Mouse (Mus musculus) MEL (cell line): ENCODE data around the gene Tsc22d4. TPM values are rescaled to one million over a fixed set of nuclear protein-coding genes. Genes with fewer than 3 reads are reported as not detected.

ENCODE experiments used
- DNase-seq: peaks from one replicate; pipeline ENCODE4 v3.0.0; 2011; ENCODE audit warnings: low read depth, low spot score
- H3K27ac ChIP-seq: 2 replicates; pipeline ENCODE4 v1.5.1; 2012; ENCODE audit warnings: low read depth, mild to moderate bottlenecking, control low read depth, low read length, moderate library complexity; ENCODE audit not compliant: control insufficient read depth
- H3K27me3 ChIP-seq, 2 experiments: fragments of 150-350 bp in 1 of 2; sonication (generic) in 1 of 2; 2 replicates each; pipeline ENCODE4 v1.6.1; 2012; ENCODE audit warnings: low read length in 2 of 2, mild to moderate bottlenecking in 2 of 2, improper control_type of control experiment in 1 of 2, moderate library complexity in 1 of 2; ENCODE audit not compliant: insufficient read depth in 2 of 2, control insufficient read depth in 1 of 2
- H3K36me3 ChIP-seq, 2 experiments: 2 replicates each; pipeline ENCODE4 v1.6.1; 2012 to 2014; ENCODE audit warnings: low read length in 2 of 2, improper control_type of control experiment in 1 of 2, inconsistent platforms in 1 of 2, mild to moderate bottlenecking in 1 of 2; ENCODE audit not compliant: insufficient read depth in 2 of 2, control insufficient read depth in 1 of 2
- H3K4me1 ChIP-seq, 2 experiments: fragments of 150-350 bp in 1 of 2; sonication (generic) in 1 of 2; 2 replicates each; pipeline ENCODE4 v1.6.1; 2012; ENCODE audit warnings: low read length in 2 of 2, improper control_type of control experiment in 1 of 2, mild to moderate bottlenecking in 1 of 2; ENCODE audit not compliant: insufficient read depth in 2 of 2, control insufficient read depth in 1 of 2
- H3K4me3 ChIP-seq, 2 experiments: fragments of 150-350 bp in 1 of 2; sonication (generic) in 1 of 2; 2 replicates each; pipeline ENCODE4 v1.5.1; 2012; ENCODE audit warnings: low read depth in 2 of 2, low read length in 2 of 2, mild to moderate bottlenecking in 2 of 2, moderate library complexity in 2 of 2, control low read depth in 1 of 2, improper control_type of control experiment in 1 of 2; ENCODE audit not compliant: control insufficient read depth in 1 of 2, insufficient read depth in 1 of 2
- H3K79me2 ChIP-seq: 2 replicates; pipeline ENCODE4 v1.6.1; 2012; ENCODE audit warnings: mild to moderate bottlenecking, low read length, moderate library complexity; ENCODE audit not compliant: control insufficient read depth, poor library complexity, insufficient read depth
- H3K9ac ChIP-seq: 2 replicates; pipeline ENCODE4 v1.6.1; 2012; ENCODE audit warnings: low read depth, mild to moderate bottlenecking, control low read depth, low read length, moderate library complexity; ENCODE audit not compliant: control insufficient read depth, poor library complexity, severe bottlenecking
- H3K9me3 ChIP-seq: fragments of 150-350 bp; sonication (generic); replicated peaks from 2 replicates; pipeline ENCODE4 v1.6.1; 2012; ENCODE audit warnings: mild to moderate bottlenecking, low read length, improper control_type of control experiment, moderate library complexity; ENCODE audit not compliant: insufficient read depth
- BHLHE40 ChIP-seq: IDR thresholded peaks from 2 replicates; pipeline ENCODE4 v1.6.1; 2012; ENCODE audit warnings: low read depth, mild to moderate bottlenecking, inconsistent platforms, low read length, improper control_type of control experiment, borderline replicate concordance
- CHD1 ChIP-seq: IDR thresholded peaks from 2 replicates; pipeline ENCODE4 v1.6.1; 2012; ENCODE audit warnings: low read depth, mild to moderate bottlenecking, inconsistent platforms, low read length, improper control_type of control experiment
- CTCF ChIP-seq, 3 experiments: IDR thresholded peaks in 2 of 3; conservative IDR thresholded peaks in 1 of 3; 2 replicates each; pipeline ENCODE4 v1.5.1; 2011 to 2012; ENCODE audit warnings: low read length in 3 of 3, low read depth in 2 of 3, mild to moderate bottlenecking in 2 of 3, improper control_type of control experiment in 1 of 3, inconsistent platforms in 1 of 3, mixed read lengths in 1 of 3, moderate library complexity in 1 of 3; ENCODE audit not compliant: control insufficient read depth in 1 of 3, insufficient read depth in 1 of 3, poor library complexity in 1 of 3, severe bottlenecking in 1 of 3
- E2F4 ChIP-seq: IDR thresholded peaks from 2 replicates; pipeline ENCODE4 v1.6.1; 2011; ENCODE audit warnings: low read depth, low read length, improper control_type of control experiment, borderline replicate concordance
- ELF1 ChIP-seq: IDR thresholded peaks from 2 replicates; pipeline ENCODE4 v1.6.1; 2014; ENCODE audit warnings: low read depth, mild to moderate bottlenecking, inconsistent platforms, low read length, improper control_type of control experiment, moderate library complexity
- EP300 ChIP-seq, 2 experiments: IDR thresholded peaks; 2 replicates each; pipeline ENCODE4 v1.6.1; 2011; ENCODE audit warnings: improper control_type of control experiment in 2 of 2, low read length in 2 of 2, low read depth in 1 of 2, mild to moderate bottlenecking in 1 of 2
- ETS1 ChIP-seq: IDR thresholded peaks from 2 replicates; pipeline ENCODE4 v1.6.1; 2012; ENCODE audit warnings: low read depth, mild to moderate bottlenecking, inconsistent platforms, low read length, improper control_type of control experiment, moderate library complexity
- GABPA ChIP-seq: IDR thresholded peaks from 2 replicates; pipeline ENCODE4 v1.6.1; 2012; ENCODE audit warnings: low read depth, mild to moderate bottlenecking, inconsistent platforms, low read length, improper control_type of control experiment, moderate library complexity
- GATA1 ChIP-seq: IDR thresholded peaks from 2 replicates; pipeline ENCODE4 v1.6.1; 2011; ENCODE audit warnings: low read depth, low read length, improper control_type of control experiment
- HCFC1 ChIP-seq: IDR thresholded peaks from 2 replicates; pipeline ENCODE4 v1.6.1; 2012; ENCODE audit warnings: low read depth, mild to moderate bottlenecking, inconsistent platforms, low read length, improper control_type of control experiment, moderate library complexity
- MAX ChIP-seq: IDR thresholded peaks from 2 replicates; pipeline ENCODE4 v1.6.1; 2011; ENCODE audit warnings: low read length, improper control_type of control experiment
- MAZ ChIP-seq: IDR thresholded peaks from 2 replicates; pipeline ENCODE4 v1.6.1; 2012; ENCODE audit warnings: low read depth, mild to moderate bottlenecking, inconsistent platforms, low read length, improper control_type of control experiment
- MEF2A ChIP-seq: IDR thresholded peaks from 2 replicates; pipeline ENCODE4 v1.6.1; 2014; ENCODE audit warnings: low read depth, mild to moderate bottlenecking, inconsistent platforms, low read length, improper control_type of control experiment; ENCODE audit not compliant: poor library complexity, insufficient replicate concordance, severe bottlenecking; ENCODE audit errors: extremely low read depth
- MXI1 ChIP-seq: IDR thresholded peaks from 2 replicates; pipeline ENCODE4 v1.6.1; 2011; ENCODE audit warnings: mild to moderate bottlenecking, low read depth, low read length, improper control_type of control experiment
- MYB ChIP-seq: IDR thresholded peaks from 2 replicates; pipeline ENCODE4 v1.6.1; 2011; ENCODE audit warnings: mild to moderate bottlenecking, low read depth, low read length, improper control_type of control experiment
- MYC ChIP-seq: IDR thresholded peaks from 2 replicates; pipeline ENCODE4 v1.6.1; 2011; ENCODE audit warnings: low read depth, mild to moderate bottlenecking, low read length, improper control_type of control experiment, moderate library complexity
- POLR2A ChIP-seq, 2 experiments: IDR thresholded peaks; 2 replicates each; pipeline ENCODE4 v1.6.1; 2011 to 2012; ENCODE audit warnings: low read length in 2 of 2, mild to moderate bottlenecking in 2 of 2, control low read depth in 1 of 2, improper control_type of control experiment in 1 of 2, low read depth in 1 of 2, moderate library complexity in 1 of 2; ENCODE audit not compliant: control insufficient read depth in 1 of 2, insufficient read depth in 1 of 2, poor library complexity in 1 of 2
- POLR2AphosphoS2 ChIP-seq: IDR thresholded peaks from 2 replicates; pipeline ENCODE4 v1.6.1; 2011; ENCODE audit warnings: low read length, improper control_type of control experiment
- POLR2AphosphoS5 ChIP-seq: IDR thresholded peaks from 2 replicates; pipeline ENCODE4 v1.6.1; 2012; ENCODE audit warnings: low read depth, borderline replicate concordance, mild to moderate bottlenecking, inconsistent platforms, low read length, moderate library complexity, mixed read lengths
- SIN3A ChIP-seq: IDR thresholded peaks from 2 replicates; pipeline ENCODE4 v1.6.1; 2012; ENCODE audit warnings: low read length, improper control_type of control experiment, inconsistent platforms
- SMC3 ChIP-seq: IDR thresholded peaks from 2 replicates; pipeline ENCODE4 v1.6.1; 2011; ENCODE audit warnings: low read depth, low read length, improper control_type of control experiment
- TAL1 ChIP-seq: IDR thresholded peaks from 2 replicates; pipeline ENCODE4 v1.6.1; 2012; ENCODE audit warnings: mild to moderate bottlenecking, inconsistent platforms, low read length, moderate library complexity, mixed read lengths
- TBP ChIP-seq: IDR thresholded peaks from 2 replicates; pipeline ENCODE4 v1.8.0; 2011; ENCODE audit warnings: low read depth, low read length, improper control_type of control experiment
- TCF12 ChIP-seq: IDR thresholded peaks from 2 replicates; pipeline ENCODE4 v1.6.1; 2014; ENCODE audit warnings: low read depth, mild to moderate bottlenecking, inconsistent platforms, low read length, improper control_type of control experiment, moderate library complexity
- UBTF ChIP-seq: IDR thresholded peaks from 2 replicates; pipeline ENCODE4 v1.6.1; 2012; ENCODE audit warnings: low read depth, mild to moderate bottlenecking, inconsistent platforms, low read length, improper control_type of control experiment, moderate library complexity, borderline replicate concordance; ENCODE audit not compliant: insufficient read depth
- USF2 ChIP-seq, 2 experiments: IDR thresholded peaks; 2 replicates each; pipeline ENCODE4 v1.6.1; 2011 to 2012; ENCODE audit warnings: improper control_type of control experiment in 2 of 2, low read length in 2 of 2, borderline replicate concordance in 1 of 2, inconsistent platforms in 1 of 2, low read depth in 1 of 2, mild to moderate bottlenecking in 1 of 2; ENCODE audit not compliant: insufficient read depth in 1 of 2
- ZKSCAN1 ChIP-seq: IDR thresholded peaks from 2 replicates; pipeline ENCODE4 v1.6.1; 2012; ENCODE audit warnings: low read depth, mild to moderate bottlenecking, inconsistent platforms, low read length, improper control_type of control experiment, moderate library complexity
- ZMIZ1 ChIP-seq: IDR thresholded peaks from 2 replicates; pipeline ENCODE4 v1.6.1; 2012; ENCODE audit warnings: low read depth, mild to moderate bottlenecking, inconsistent platforms, low read length, improper control_type of control experiment, moderate library complexity
- polyA plus RNA-seq, 2 experiments: library from polyadenylated mRNA; stranded (reverse) in 1 of 2; unstranded in 1 of 2; fragments of >175 nt in 1 of 2; fragments of >200 nt in 1 of 2; gene quantifications; 2 replicates each; pipeline versions ENCODE4 v1.2.1 to v1.2.4; 2012; ENCODE audit warnings: low replicate concordance in 2 of 2, low read depth in 1 of 2; ENCODE audit not compliant: insufficient read length in 2 of 2, insufficient read depth in 1 of 2, missing spikeins in 1 of 2
- total RNA-seq: library from RNA; depleted of rRNA; stranded (reverse); fragments of 300-350 nt; gene quantifications from 2 replicates; pipeline ENCODE4 v1.2.3, GENCODE M21; 2012

Gene Tsc22d4
- total and polyA plus RNA-seq, 3 experiments = 58.3 to 203 TPM; not detected in 1

DNA sequence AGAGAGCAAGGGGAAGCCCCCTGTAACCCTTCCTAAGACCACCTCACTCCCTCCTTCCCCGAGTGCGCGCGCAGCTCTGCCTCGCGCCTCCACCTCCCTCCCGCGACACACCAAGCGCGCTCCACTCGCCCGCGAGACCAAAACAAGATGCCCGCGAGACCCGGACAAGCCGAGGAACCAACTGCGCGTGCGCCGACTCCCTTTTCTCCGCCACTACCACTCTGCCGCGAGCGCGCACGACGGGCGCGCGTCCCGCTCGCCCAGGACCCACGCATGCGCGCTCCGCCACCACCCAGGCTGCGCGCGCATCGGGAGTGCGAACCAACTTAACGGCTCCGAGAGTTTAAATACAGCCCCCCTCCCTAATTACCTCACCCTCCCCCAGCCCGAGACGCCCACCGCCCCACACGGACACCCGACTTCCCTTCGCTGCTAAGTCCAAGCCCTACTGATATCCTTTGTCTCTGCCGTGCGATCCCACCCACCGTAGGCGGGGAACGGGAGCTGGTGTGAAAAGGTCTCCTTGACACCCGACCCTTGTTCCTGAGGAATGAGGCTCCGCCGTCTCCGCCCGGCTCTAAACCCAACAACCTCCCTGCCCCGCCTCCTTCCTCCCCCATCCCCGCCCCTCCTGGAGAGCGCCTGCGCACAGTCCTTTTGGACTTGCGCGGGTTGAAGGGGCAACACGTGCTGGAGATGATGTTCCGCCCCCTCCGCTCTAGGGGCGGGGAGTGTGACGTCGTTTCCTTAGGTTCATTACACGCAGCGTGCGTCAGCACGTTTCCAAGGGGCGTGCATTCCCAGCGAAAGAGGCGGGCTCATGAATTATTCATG lies 40.8 kb downstream of the Tsc22d4 start (continued):
- TF ChIP-seq USF2 (IDR thresholded peaks at IDR 0.05; ENCODE audit: borderline replicate concordance in 1 of 2, insufficient read depth in 1 of 2, low read depth in 1 of 2, low read length in 2 of 2) (peak in 1 of 2 experiments; percentile 56; a peak in 1 of 4 replicates), MYC (peak; percentile 96), GABPA (no peak), E2F4 (peak; percentile 47; the same call in 1 of the 2 replicates), UBTF (no peak), POLR2AphosphoS2 (peak; percentile 94), ELF1 (peak; percentile 56), HCFC1 (peak; percentile 82), TCF12 (peak; percentile 42; the same call in 1 of the 2 replicates), ZMIZ1 (peak; percentile 95; the same call in 1 of the 2 replicates), GATA1 (no peak), MEF2A (peak; percentile 38; the same call in 1 of the 2 replicates), TAL1 (no peak), TBP (peak; percentile 91)
- TF ChIP-seq, all 39 proteins: peak for 24

DNA sequence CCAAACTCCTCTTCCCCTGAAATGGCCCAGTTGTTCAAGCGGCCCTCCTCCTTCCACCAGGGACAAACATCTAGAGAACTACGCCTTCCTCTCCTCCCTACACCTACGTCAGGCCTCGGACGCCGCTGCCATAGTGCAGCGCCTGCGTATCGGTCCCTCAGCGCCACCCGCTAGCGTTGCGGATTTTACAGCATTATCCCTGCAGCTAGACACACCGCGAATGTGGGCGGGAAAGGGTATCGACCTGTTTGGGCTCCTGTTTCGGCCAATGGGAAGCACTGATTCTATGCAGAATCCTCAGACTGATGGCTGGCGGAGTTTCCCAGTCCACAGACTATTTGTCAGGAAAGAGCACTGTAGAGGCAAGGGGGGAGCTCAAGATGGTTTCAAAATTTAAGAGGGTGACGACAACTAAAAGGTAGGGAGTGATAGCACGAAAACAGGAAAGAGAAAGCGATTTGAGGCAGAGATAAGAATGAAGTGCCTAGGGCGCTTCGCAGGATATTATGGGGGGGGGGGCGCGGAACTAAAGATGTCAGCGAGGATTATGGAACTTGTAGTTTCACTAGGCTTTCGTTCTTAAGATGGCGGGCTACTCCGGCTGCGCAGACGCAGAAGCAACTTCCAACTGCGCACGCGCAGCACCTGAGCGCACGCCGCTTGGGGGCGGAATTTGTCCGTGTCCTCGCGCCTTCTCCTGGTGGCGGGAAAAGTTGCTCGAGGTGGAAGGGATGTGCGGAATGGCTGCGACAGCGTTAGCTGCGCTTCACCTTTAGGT lies 41.8 kb downstream of the Tsc22d4 start, which contains the start of the genes Mepce and Zcwpw1:
Gene Mepce (minus strand): TSS at position 505 of the 778 bp plus-strand sequence.
Gene Zcwpw1 (plus strand): TSS at position 648 of the 778 bp plus-strand sequence.
- peaks cover 0 to 15% of the 10 kb centered on the region in 2 experiments; a peak in 2 of 4 replicates for H3K36me3 ChIP-seq
- H3K79me2 ChIP-seq = peaks cover 37% of the 10 kb centered on the region
- no peaks in the 10 kb centered on the region for H3K9me3 ChIP-seq
- peak within 1 kb of the TSS; percentile 73 to 88 for H3K4me3 ChIP-seq
- peaks cover 0 to 22% of the 10 kb centered on the region in 2 experiments; a peak in 2 of 4 replicates for H3K4me1 ChIP-seq
- H3K9ac ChIP-seq = peak within 1 kb of the TSS; percentile 98
- peak within 1 kb of the TSS; percentile 98 for H3K27ac ChIP-seq
- DNase-seq = peak; percentile 97
- no peaks in the 10 kb centered on the region for H3K27me3 ChIP-seq
- TF ChIP-seq CTCF (IDR thresholded peaks at IDR 0.05 in 2 of 3, conservative IDR thresholded peaks at IDR 0.05 in 1 of 3; ENCODE audit: control insufficient read depth in 1 of 3, insufficient read depth in 1 of 3, low read depth in 2 of 3, low read length in 3 of 3, poor library complexity in 1 of 3, severe bottlenecking in 1 of 3) = peak in 2 of 3 experiments; percentile 53 to 63; a peak in 5 of 6 replicates
- peak; percentile 64 to 69 for TF ChIP-seq POLR2A (IDR thresholded peaks at IDR 0.05; ENCODE audit: control insufficient read depth in 1 of 2, insufficient read depth in 1 of 2, low read depth in 1 of 2, low read length in 2 of 2, poor library complexity in 1 of 2)
- TF ChIP-seq CHD1 = peak; percentile 84; the same call in 1 of the 2 replicates
- no peak for TF ChIP-seq POLR2AphosphoS5
- TF ChIP-seq ZKSCAN1 = no peak
- TF ChIP-seq MEF2A = 0 out of 2 replicates have a peak, but pooled peaks have one; percentile 10
- 0 out of 2 replicates have a peak, but pooled peaks have one; percentile 19 for TF ChIP-seq BHLHE40
- TF ChIP-seq SMC3 = no peak
- peak; percentile 98 for TF ChIP-seq HCFC1
- peak; percentile 100 for TF ChIP-seq MAX
- peak in 1 of 2 experiments; percentile 53; a peak in 2 of 4 replicates for TF ChIP-seq EP300 (IDR thresholded peaks at IDR 0.05; ENCODE audit: low read depth in 1 of 2, low read length in 2 of 2)
- peak; percentile 90 for TF ChIP-seq MYC
- TF ChIP-seq MYB = no peak
- no peak; the same call in none of the 2 replicates for TF ChIP-seq TCF12
- TF ChIP-seq TAL1 = no peak
- peak; percentile 99 for TF ChIP-seq E2F4
- peak; percentile 91 for TF ChIP-seq ELF1
- TF ChIP-seq TBP = peak; percentile 40; the same call in 1 of the 2 replicates
- TF ChIP-seq ETS1 = peak; percentile 88
- peak; percentile 87 for TF ChIP-seq GATA1
- peak; percentile 91; the same call in 1 of the 2 replicates for TF ChIP-seq SIN3A
- TF ChIP-seq MXI1 = peak; percentile 48; the same call in 1 of the 2 replicates
- peak; percentile 96 for TF ChIP-seq MAZ
